Mouse (Mus musculus) layer of hippocampus, adult 9-11 months (tissue): ENCODE data around the gene Slco1b2.
"Not testable (repeated sequence)": the region's sequence is repeated elsewhere in the genome, so short reads cannot be mapped to it uniquely, and the experiment has no call there.

ENCODE experiments used
- DNase-seq: peaks from one replicate; pipeline ENCODE4 v3.0.0; 2022

Slco1b2 gene

GRCm38 (mm10) chr6:141629291-141629690, at the start of gene Slco1b2:
TSS of gene Slco1b2 (plus strand) at chr6:141629518.
- DNase-seq, result no peak

- no peak for DNase-seq
These were observed 44.4 kb upstream of the Slco1b2 start for GRCm38 (mm10) chr6:141584791-141585403.

DNA sequence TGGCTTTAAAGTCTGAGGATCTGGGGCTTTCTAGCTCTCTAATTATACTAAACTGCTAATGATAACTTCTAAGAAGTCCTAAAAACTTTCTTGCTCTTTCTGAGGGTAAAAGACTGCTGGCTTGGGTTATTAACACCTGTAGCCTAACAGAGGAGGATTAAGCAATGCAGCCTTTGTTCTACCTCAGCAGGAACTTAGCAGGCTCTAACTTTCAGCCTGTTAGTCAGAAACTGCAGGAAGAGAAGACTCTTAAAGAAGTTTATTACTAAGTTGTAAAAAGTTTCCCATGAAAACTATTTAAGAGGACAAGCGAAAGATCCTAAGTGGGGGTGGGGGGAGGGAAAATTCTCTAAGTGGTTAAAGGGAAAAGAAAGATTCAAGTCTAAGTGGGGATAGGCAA, 39.3 kb upstream of the Slco1b2 start:
- DNase-seq, result no peak

- not testable (repeated sequence) for DNase-seq
These were observed 38.6 kb upstream of the Slco1b2 start for GRCm38 (mm10) chr6:141590598-141591200.

- no peak for DNase-seq
These were observed 33.2 kb upstream of the Slco1b2 start for GRCm38 (mm10) chr6:141596081-141596480.

- DNase-seq, result no peak
These were observed 32.3 kb upstream of the Slco1b2 start for GRCm38 (mm10) chr6:141597037-141597436.

DNA sequence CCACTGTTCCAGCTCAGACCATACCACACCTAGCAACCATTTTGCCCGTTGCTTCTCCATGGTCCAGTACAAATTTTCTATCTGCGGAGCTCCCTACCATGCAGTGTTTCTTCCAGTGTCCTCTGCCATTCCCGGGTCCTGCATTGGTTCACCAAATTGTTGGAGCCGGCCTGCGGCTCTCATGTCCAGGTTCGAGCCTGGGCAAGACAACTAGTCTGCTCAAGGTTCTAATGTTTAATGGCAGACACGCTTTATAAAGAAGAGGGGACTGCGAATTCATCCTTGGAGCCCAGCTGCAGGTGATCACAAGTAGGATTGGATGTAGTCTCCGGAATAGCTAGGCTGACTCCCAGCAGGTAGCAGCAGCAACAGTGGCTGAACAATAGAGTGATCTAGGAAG, 28.4 kb upstream of the Slco1b2 start:
- no peak for DNase-seq

GRCm38 (mm10) chr6:141610702-141611260, 18.5 kb upstream of the Slco1b2 start:
- no peak for DNase-seq

GRCm38 (mm10) chr6:141614017-141614416, 15.3 kb upstream of the Slco1b2 start:
- DNase-seq, result no peak

- DNase-seq, result no peak
These were observed 14.0 kb upstream of the Slco1b2 start for GRCm38 (mm10) chr6:141615348-141615747.

GRCm38 (mm10) chr6:141632935-141633334, 3.6 kb downstream of the Slco1b2 start:
- no peak for DNase-seq

DNA sequence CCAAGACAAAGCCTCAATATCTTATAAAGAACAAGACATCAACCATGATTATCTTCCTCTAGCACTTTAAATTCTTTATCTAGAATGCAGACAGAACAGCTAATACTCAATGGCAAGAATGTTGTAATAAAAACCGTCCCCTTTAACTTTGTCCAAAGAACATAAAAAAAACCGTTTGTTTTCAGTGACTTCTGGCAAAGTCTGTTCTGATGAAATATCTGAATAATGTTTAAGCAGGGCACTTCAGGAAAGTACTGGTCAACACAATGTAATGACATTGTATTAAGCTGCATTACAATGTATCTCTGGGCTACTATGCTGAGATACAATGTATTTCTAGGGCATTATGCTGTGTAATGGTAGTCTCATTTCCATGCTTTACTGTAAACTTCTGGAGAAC, 5.9 kb downstream of the Slco1b2 start:
- no peak for DNase-seq

- DNase-seq, result no peak
These were observed 11.3 kb downstream of the Slco1b2 start for GRCm38 (mm10) chr6:141640639-141641038.

GRCm38 (mm10) chr6:141687008-141687407, 57.7 kb downstream of the Slco1b2 start:
- DNase-seq, result peak; percentile 37

DNA sequence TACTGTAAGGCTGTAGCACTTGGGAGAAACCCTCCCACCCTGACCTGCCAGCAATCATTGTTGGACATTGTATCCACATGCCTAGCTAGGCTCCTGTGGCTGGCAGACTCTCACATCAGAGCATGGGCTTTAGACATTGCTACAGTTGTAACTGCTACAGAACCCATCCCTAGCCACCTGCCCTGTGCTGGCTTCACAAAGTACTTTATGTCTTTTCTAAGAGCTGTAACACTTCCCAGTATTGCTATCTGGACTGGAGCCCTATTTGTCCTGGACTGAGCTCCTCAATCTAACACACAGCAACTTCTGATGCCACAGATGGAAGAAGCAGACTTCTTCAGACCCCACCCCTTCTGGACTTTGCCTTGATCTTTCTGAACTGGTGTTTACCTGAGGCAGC, 61.9 kb downstream of the Slco1b2 start:
- DNase-seq, result no peak
